Mouse (Mus musculus) lung, embryonic 15.5 days (tissue): ENCODE data around the gene Uaca. TPM values are rescaled to one million over a fixed set of nuclear protein-coding genes. Genes with fewer than 3 reads are reported as not detected.
A peak's percentile ranks its signal among the peaks of the same experiment; 100 is the strongest.

Source experiments
- ATAC-seq: fragments of 200-750 bp; cut with Nextera tagmentation; 2 replicates; pipeline ENCODE4 v1.8.0; 2017; ENCODE audit warnings: moderate number of reproducible peaks, borderline replicate concordance; ENCODE audit not compliant: low FRiP score, low TSS enrichment; ENCODE audit errors: extremely low read depth
- H3K27ac ChIP-seq: fragments of 300-500 bp; sonication (generic); 2 replicates; pipeline ENCODE4 v1.5.1; 2015; ENCODE audit warnings: moderate library complexity, mild to moderate bottlenecking, inconsistent platforms
- H3K27me3 ChIP-seq: fragments of 300-500 bp; sonication (generic); 2 replicates; pipeline ENCODE4 v1.6.1; 2015; ENCODE audit warnings: inconsistent platforms
- H3K36me3 ChIP-seq: fragments of 300-500 bp; sonication (generic); 2 replicates; pipeline ENCODE4 v1.6.1; 2015; ENCODE audit warnings: inconsistent platforms
- H3K4me1 ChIP-seq: fragments of 300-500 bp; sonication (generic); 2 replicates; pipeline ENCODE4 v1.6.1; 2015; ENCODE audit warnings: inconsistent platforms
- H3K4me2 ChIP-seq: fragments of 300-500 bp; sonication (generic); 2 replicates; pipeline ENCODE4 v1.6.1; 2015; ENCODE audit warnings: inconsistent platforms, mild to moderate bottlenecking, moderate library complexity
- H3K4me3 ChIP-seq: fragments of 300-500 bp; sonication (generic); 2 replicates; pipeline ENCODE4 v1.5.1; 2015; ENCODE audit warnings: mild to moderate bottlenecking, inconsistent platforms
- H3K9ac ChIP-seq: fragments of 300-500 bp; sonication (generic); 2 replicates; pipeline ENCODE4 v1.6.1; 2015; ENCODE audit warnings: inconsistent platforms
- H3K9me3 ChIP-seq: fragments of 300-500 bp; sonication (generic); 2 replicates; pipeline ENCODE4 v1.6.1; 2016; ENCODE audit warnings: inconsistent platforms
- WGBS: fragments of 180-500 bp; shearing (Covaris S2); methylation state at CpG from one replicate; pipeline ENCODE4 v1.1.7; 2015; 5-methylcytosine and 5-hydroxymethylcytosine counted together
- polyA plus RNA-seq: library from polyadenylated mRNA; unstranded; fragments of >200 nt; fragmentation: Nextera tagmentation; extraction: Ambion mirVana; gene quantifications from 2 replicates; pipeline ENCODE4 v1.2.1, GENCODE M21; 2015

Uaca gene
- polyA plus RNA-seq, 1 experiment from 2014 or later: 34.9 TPM

GRCm38 (mm10) chr9:60870919-60871503 is 76.7 kb downstream of the Uaca start:
- Histone ChIP-seq H3K4me3 (no peak overlapping the region), H3K36me3 (peaks cover 13% of the 10 kb centered on the region; the same call in 1 of the 2 replicates), H3K27me3 (no peaks in the 10 kb centered on the region), H3K9me3 (no peaks in the 10 kb centered on the region), H3K27ac (no peak overlapping the region), H3K4me2 (no peak overlapping the region), H3K4me1 (peaks cover 11% of the 10 kb centered on the region), H3K9ac (no peak overlapping the region)
- 71% methylated on average over 28 of the region's 28 CpGs for whole genome bisulfite sequencing
- ATAC-seq: no peak

- Histone ChIP-seq H3K9me3 (no peaks in the 10 kb centered on the region), H3K4me3 (no peak overlapping the region), H3K36me3 (peaks cover 20% of the 10 kb centered on the region), H3K4me1 (peaks cover 15% of the 10 kb centered on the region), H3K4me2 (no peak overlapping the region), H3K27me3 (no peaks in the 10 kb centered on the region), H3K27ac (peak overlapping the region; percentile 44), H3K9ac (no peak overlapping the region)
- ATAC-seq: peak; percentile 67
- WGBS: 68% methylated on average over 13 of the region's 13 CpGs
Measured at GRCm38 (mm10) chr9:60873257-60874054, 79.1 kb downstream of the Uaca start.

- ATAC-seq: peak; percentile 53; the same call in 1 of the 2 replicates
- no peaks in the 10 kb centered on the region for H3K9me3 ChIP-seq
- peak overlapping the region; percentile 44 for H3K27ac ChIP-seq
- H3K9ac ChIP-seq: no peak overlapping the region
- H3K4me1 ChIP-seq: peaks cover 15% of the 10 kb centered on the region
- H3K27me3 ChIP-seq: no peaks in the 10 kb centered on the region
- no peak overlapping the region for H3K4me3 ChIP-seq
- H3K4me2 ChIP-seq: no peak overlapping the region
- H3K36me3 ChIP-seq: peaks cover 20% of the 10 kb centered on the region
- 56% methylated on average over 8 of the region's 8 CpGs for WGBS
Measured at GRCm38 (mm10) chr9:60874055-60874392, 79.7 kb downstream of the Uaca start.

- Histone ChIP-seq H3K27me3 (no peaks in the 10 kb centered on the region), H3K9me3 (no peaks in the 10 kb centered on the region), H3K9ac (no peak overlapping the region), H3K36me3 (peaks cover 30% of the 10 kb centered on the region), H3K4me3 (no peak overlapping the region), H3K27ac (no peak overlapping the region), H3K4me1 (peaks cover 15% of the 10 kb centered on the region), H3K4me2 (no peak overlapping the region)
- no peak for ATAC-seq
- WGBS: 91% methylated on average over 9 of the region's 9 CpGs
Measured at GRCm38 (mm10) chr9:60876085-60876484, 81.7 kb downstream of the Uaca start.

GRCm38 (mm10) chr9:60876531-60876930 is 82.2 kb downstream of the Uaca start:
- no peak for ATAC-seq
- H3K27me3 ChIP-seq: no peaks in the 10 kb centered on the region
- H3K9ac ChIP-seq: no peak overlapping the region
- no peaks in the 10 kb centered on the region for H3K9me3 ChIP-seq
- 55% methylated on average over 8 of the region's 8 CpGs for WGBS
- H3K36me3 ChIP-seq: peaks cover 34% of the 10 kb centered on the region
- H3K4me3 ChIP-seq: no peak overlapping the region
- H3K4me2 ChIP-seq: no peak overlapping the region
- peaks cover 11% of the 10 kb centered on the region; the same call in 1 of the 2 replicates for H3K4me1 ChIP-seq
- H3K27ac ChIP-seq: no peak overlapping the region

GRCm38 (mm10) chr9:60878051-60878557 is 83.8 kb downstream of the Uaca start:
- ATAC-seq: no peak
- H3K36me3 ChIP-seq: peaks cover 38% of the 10 kb centered on the region
- WGBS: 80% methylated on average over 8 of the region's 8 CpGs

GRCm38 (mm10) chr9:60878630-60879029 is 84.3 kb downstream of the Uaca start:
- H3K4me3 ChIP-seq: no peak overlapping the region
- no peaks in the 10 kb centered on the region for H3K27me3 ChIP-seq
- H3K27ac ChIP-seq: no peak overlapping the region
- H3K4me1 ChIP-seq: peaks cover 4% of the 10 kb centered on the region; the same call in 1 of the 2 replicates
- WGBS: 55% methylated on average over 3 of the region's 3 CpGs
- H3K4me2 ChIP-seq: no peak overlapping the region
- ATAC-seq: no peak; the same call in 1 of the 2 replicates
- H3K9me3 ChIP-seq: no peaks in the 10 kb centered on the region
- peaks cover 38% of the 10 kb centered on the region for H3K36me3 ChIP-seq
- no peak overlapping the region for H3K9ac ChIP-seq

More at GRCm38 (mm10) chr9:60878051-60878557, 83.8 kb downstream of the Uaca start:
- Histone ChIP-seq H3K9ac (no peak overlapping the region), H3K4me3 (no peak overlapping the region), H3K4me1 (peaks cover 6% of the 10 kb centered on the region; the same call in 1 of the 2 replicates), H3K9me3 (no peaks in the 10 kb centered on the region), H3K4me2 (no peak overlapping the region), H3K27me3 (no peaks in the 10 kb centered on the region), H3K27ac (no peak overlapping the region)

- Histone ChIP-seq H3K9ac (no peak overlapping the region), H3K4me2 (no peak overlapping the region), H3K4me1 (peaks cover 12% of the 10 kb centered on the region), H3K27ac (no peak overlapping the region), H3K27me3 (no peaks in the 10 kb centered on the region), H3K9me3 (no peaks in the 10 kb centered on the region), H3K36me3 (peaks cover 24% of the 10 kb centered on the region), H3K4me3 (no peak overlapping the region)
- no peak for ATAC-seq
- WGBS: 72% methylated on average over 6 of the region's 6 CpGs
Measured at GRCm38 (mm10) chr9:60885148-60885547, 90.8 kb downstream of the Uaca start.

GRCm38 (mm10) chr9:60886431-60887371 is 92.4 kb downstream of the Uaca start:
- Histone ChIP-seq H3K36me3 (peaks cover 11% of the 10 kb centered on the region; the same call in 1 of the 2 replicates), H3K4me3 (no peak overlapping the region), H3K27me3 (no peaks in the 10 kb centered on the region), H3K4me1 (peaks cover 12% of the 10 kb centered on the region), H3K9ac (no peak overlapping the region), H3K27ac (no peak overlapping the region), H3K9me3 (no peaks in the 10 kb centered on the region), H3K4me2 (no peak overlapping the region)
- WGBS: 54% methylated on average over 18 of the region's 18 CpGs
- ATAC-seq: no peak

GRCm38 (mm10) chr9:60887389-60887811 is 93.1 kb downstream of the Uaca start:
- ATAC-seq: no peak
- peaks cover 12% of the 10 kb centered on the region for H3K4me1 ChIP-seq
- no peak overlapping the region for H3K4me2 ChIP-seq
- WGBS: 56% methylated on average over 9 of the region's 9 CpGs
- no peak overlapping the region for H3K27ac ChIP-seq
- H3K4me3 ChIP-seq: no peak overlapping the region
- H3K9ac ChIP-seq: no peak overlapping the region
- H3K9me3 ChIP-seq: no peaks in the 10 kb centered on the region
- peaks cover 5% of the 10 kb centered on the region; the same call in 1 of the 2 replicates for H3K36me3 ChIP-seq
- no peaks in the 10 kb centered on the region for H3K27me3 ChIP-seq

GRCm38 (mm10) chr9:60893511-60893910 is 99.2 kb downstream of the Uaca start:
- no peaks in the 10 kb centered on the region for H3K9me3 ChIP-seq
- H3K27ac ChIP-seq: no peak overlapping the region
- H3K4me3 ChIP-seq: no peak overlapping the region
- no peaks in the 10 kb centered on the region for H3K36me3 ChIP-seq
- no peak overlapping the region for H3K9ac ChIP-seq
- H3K4me2 ChIP-seq: no peak overlapping the region
- no peaks in the 10 kb centered on the region for H3K4me1 ChIP-seq
- WGBS: 78% methylated on average over 6 of the region's 6 CpGs
- ATAC-seq: no peak
- peaks cover 6% of the 10 kb centered on the region; the same call in 1 of the 2 replicates for H3K27me3 ChIP-seq
